Mouse (Mus musculus) kidney, adult 2 months (tissue): Measurements from ENCODE around the gene Hint1.

ENCODE experiments used
- CTCF ChIP-seq: fragments of 200-500 bp; conservative IDR thresholded peaks from 2 replicates; pipeline ENCODE4 v1.5.1; 2011; ENCODE audit warnings: low read depth, mild to moderate bottlenecking, control low read depth, low read length, moderate library complexity, mixed read lengths; ENCODE audit not compliant: insufficient read depth, insufficient read length
- POLR2A ChIP-seq: fragments of 200-500 bp; IDR thresholded peaks from one replicate; pipeline ENCODE4 v1.6.1; 2011; ENCODE audit warnings: low read depth, low read length, control low read depth

DNA sequence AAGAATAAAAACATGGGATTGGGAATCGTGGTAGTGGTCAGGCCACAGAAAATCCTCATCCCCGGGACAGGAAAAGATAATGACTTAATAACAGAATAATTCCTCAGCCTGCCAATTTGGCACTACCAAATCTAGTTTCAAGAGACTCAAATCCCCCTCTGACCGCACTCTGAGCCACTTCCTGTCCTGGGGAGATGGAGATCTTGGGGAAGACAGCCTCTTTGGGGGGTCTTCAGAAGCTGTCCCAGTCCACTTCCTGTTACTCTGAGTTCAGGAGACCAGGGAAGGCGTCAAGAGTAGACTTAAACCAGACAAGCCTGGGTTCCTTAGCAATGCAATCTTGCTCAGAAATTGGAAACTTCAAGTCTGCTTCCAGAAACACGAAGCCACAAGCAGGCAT lies 21.2 kb upstream of the Hint1 start:
- no peak for TF ChIP-seq CTCF
- TF ChIP-seq POLR2A = no peak
